Mouse (Mus musculus): ENCODE results near the gene Slc37a1. TPM values are rescaled to one million over a fixed set of nuclear protein-coding genes. Genes with fewer than 3 reads are reported as not detected.

The Slc37a1 gene
- total and polyA plus RNA-seq, 3 experiments: 1.9 to 6.6 (median 2.2) TPM

DNA sequence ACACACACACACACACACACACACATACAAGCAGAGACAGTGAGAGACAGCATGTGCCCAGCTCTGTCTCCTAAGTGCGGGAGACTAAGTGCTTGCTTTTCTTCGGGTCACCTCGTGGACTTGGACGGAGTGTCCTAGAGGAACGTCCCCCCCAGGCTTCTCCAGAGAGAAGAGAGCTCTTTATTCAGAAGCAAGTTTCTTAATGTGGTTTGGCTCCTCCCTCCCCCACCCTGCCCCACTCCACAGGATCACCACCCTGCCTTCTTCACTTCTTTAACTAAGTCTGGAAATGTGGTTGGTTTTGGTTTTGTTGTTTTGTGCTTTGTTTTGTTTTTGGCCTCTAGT, 19.2 kb downstream of the Slc37a1 start:
- Histone ChIP-seq H3K4me3 (replicated peaks in 1 of 3; ENCODE audit: low read depth in 2 of 3, low read length in 2 of 3, poor library complexity in 1 of 3) (no peak overlapping the region), H3K79me2 (replicated peaks; ENCODE audit: control insufficient read depth, extremely low read depth, insufficient read depth, poor library complexity, severe bottlenecking) (no peaks in the 10 kb centered on the region), H3K27ac (ENCODE audit: insufficient read depth, low read depth) (no peak overlapping the region), H3K27me3 (replicated peaks) (peaks cover 9% of the 10 kb centered on the region), H3K36me3 (replicated peaks in 1 of 2; ENCODE audit: control insufficient read depth in 1 of 2, insufficient read depth in 1 of 2, low read length in 1 of 2) (no peaks in the 10 kb centered on the region), H3K4me2 (ENCODE audit: insufficient read depth, low read depth, poor library complexity, severe bottlenecking) (peak overlapping the region; percentile 21; the same call in 1 of the 2 replicates), H3K4me1 (ENCODE audit: control insufficient read depth in 1 of 2, insufficient read depth in 2 of 2) (peaks cover 15 to 33% of the 10 kb centered on the region in 2 experiments; a peak in 3 of 4 replicates), H3K9ac (ENCODE audit: insufficient read depth, low read depth) (no peak overlapping the region), H3K9me3 (replicated peaks; ENCODE audit: low read length) (no peaks in the 10 kb centered on the region)
- TF ChIP-seq E2F4 (IDR thresholded peaks at IDR 0.05; ENCODE audit: insufficient replicate concordance, low read depth, low read length) (no peak), JUND (conservative IDR thresholded peaks at IDR 0.05; ENCODE audit: low read depth, low read length) (no peak)
- no peak for DNase-seq (ENCODE audit: extremely low read depth)
- dilution Hi-C loops (cut with MboI; ENCODE audit: extremely low pct_ligation_motif_present, extremely low pct_unique_long_range_greater_than_20kb, low sequenced_read_pairs) (no loop called here), in situ Hi-C loops (cut with MboI; ENCODE audit: low pct_ligation_motif_present, low pct_unique_long_range_greater_than_20kb, low sequenced_read_pairs) (no loop called here)

DNA sequence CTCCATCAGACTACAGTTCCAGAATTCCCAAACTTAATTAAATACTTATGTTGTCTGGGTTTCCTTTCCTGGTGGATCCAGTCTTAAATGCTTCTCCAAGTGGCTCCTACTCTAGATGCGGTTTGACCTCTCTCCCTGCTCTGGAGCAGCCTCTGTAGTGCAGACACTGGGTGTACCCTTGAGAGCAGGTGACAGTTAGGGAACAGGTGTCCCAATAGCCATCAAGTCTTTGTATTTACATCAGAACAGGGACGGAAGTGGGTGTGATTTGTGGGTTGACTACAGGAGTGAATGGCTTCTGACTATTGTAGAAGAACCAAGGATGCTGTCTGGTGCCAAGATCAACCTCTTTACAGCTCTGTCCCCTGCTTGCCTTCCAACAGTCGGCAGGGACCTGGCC, 21.2 kb downstream of the Slc37a1 start:
- dilution Hi-C loops (cut with MboI; ENCODE audit: extremely low pct_ligation_motif_present, extremely low pct_unique_long_range_greater_than_20kb, low sequenced_read_pairs): no loop called here
- no peaks in the 10 kb centered on the region for H3K79me2 ChIP-seq (replicated peaks; ENCODE audit: control insufficient read depth, extremely low read depth, insufficient read depth, poor library complexity, severe bottlenecking)
- no peak overlapping the region for H3K4me2 ChIP-seq (ENCODE audit: insufficient read depth, low read depth, poor library complexity, severe bottlenecking)
- H3K36me3 ChIP-seq (replicated peaks in 1 of 2; ENCODE audit: control insufficient read depth in 1 of 2, insufficient read depth in 1 of 2, low read length in 1 of 2): no peaks in the 10 kb centered on the region
- no peaks in the 10 kb centered on the region for H3K9me3 ChIP-seq (replicated peaks; ENCODE audit: low read length)
- TF ChIP-seq CTCF (conservative IDR thresholded peaks at IDR 0.05 in 1 of 2, IDR thresholded peaks at IDR 0.05 in 1 of 2; ENCODE audit: low read depth in 2 of 2, low read length in 2 of 2) (no peak), MXI1 (IDR thresholded peaks at IDR 0.05; ENCODE audit: low read depth, low read length) (no peak), RAD21 (IDR thresholded peaks at IDR 0.05; ENCODE audit: low read depth, low read length) (no peak), MAZ (IDR thresholded peaks at IDR 0.05; ENCODE audit: low read depth, low read length) (no peak), CHD1 (IDR thresholded peaks at IDR 0.05; ENCODE audit: low read depth, low read length) (no peak), ZKSCAN1 (IDR thresholded peaks at IDR 0.05; ENCODE audit: borderline replicate concordance, low read depth, low read length) (no peak), ETS1 (conservative IDR thresholded peaks at IDR 0.05; ENCODE audit: low read depth, low read length) (no peak), SMC3 (IDR thresholded peaks at IDR 0.05; ENCODE audit: low read depth, low read length) (no peak), ZNF384 (IDR thresholded peaks at IDR 0.05; ENCODE audit: low read depth, low read length) (no peak), MEF2A (IDR thresholded peaks at IDR 0.05; ENCODE audit: borderline replicate concordance, low read depth, low read length) (no peak)
- in situ Hi-C loops (cut with MboI; ENCODE audit: low pct_ligation_motif_present, low pct_unique_long_range_greater_than_20kb, low sequenced_read_pairs): no loop called here
- peaks cover 7% of the 10 kb centered on the region for H3K27me3 ChIP-seq (replicated peaks)
- H3K27ac ChIP-seq (ENCODE audit: insufficient read depth, low read depth): no peak overlapping the region
- DNase-seq (ENCODE audit: extremely low read depth): no peak
- no peak overlapping the region for H3K4me3 ChIP-seq (replicated peaks in 1 of 3; ENCODE audit: low read depth in 2 of 3, low read length in 2 of 3, poor library complexity in 1 of 3)
- H3K4me1 ChIP-seq (ENCODE audit: control insufficient read depth in 1 of 2, insufficient read depth in 2 of 2): peaks cover 13 to 25% of the 10 kb centered on the region in 2 experiments; a peak in 3 of 4 replicates
- H3K9ac ChIP-seq (ENCODE audit: insufficient read depth, low read depth): no peak overlapping the region

DNA sequence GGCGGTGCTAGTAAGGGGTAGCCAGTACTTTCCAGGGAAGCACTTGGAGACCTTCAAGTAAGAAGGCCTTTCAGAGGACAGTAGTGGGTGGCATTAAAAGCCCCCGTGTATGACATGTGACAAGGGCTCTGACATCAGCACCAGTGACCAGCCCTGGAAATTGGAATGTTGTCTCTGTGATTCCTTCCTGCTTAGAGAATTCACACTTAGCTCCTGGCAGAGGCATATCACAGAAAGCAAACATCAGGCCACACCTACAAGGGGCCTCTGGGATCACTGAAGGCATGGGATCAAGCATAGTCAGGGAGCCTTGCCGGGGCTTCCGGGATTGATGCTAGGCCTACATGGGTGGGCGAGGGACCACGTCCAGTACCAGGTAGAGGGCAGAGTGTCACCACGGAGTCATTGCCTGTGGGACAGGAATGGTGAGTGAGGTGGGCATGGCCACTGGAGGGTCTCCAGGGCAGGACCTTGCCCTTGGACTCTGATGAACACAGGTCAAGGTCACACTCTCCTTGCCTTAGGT, 21.8 kb downstream of the Slc37a1 start:
- TF ChIP-seq MYC (IDR thresholded peaks at IDR 0.05; ENCODE audit: low read depth, low read length) (no peak), UBTF (IDR thresholded peaks at IDR 0.05; ENCODE audit: low read depth, low read length) (no peak), USF1 (IDR thresholded peaks at IDR 0.05; ENCODE audit: low read depth, low read length) (no peak), MEF2A (IDR thresholded peaks at IDR 0.05; ENCODE audit: borderline replicate concordance, low read depth, low read length) (no peak), HCFC1 (IDR thresholded peaks at IDR 0.05; ENCODE audit: low read depth, low read length) (no peak), POLR2AphosphoS2 (IDR thresholded peaks at IDR 0.05; ENCODE audit: low read depth, low read length) (no peak), RCOR1 (conservative IDR thresholded peaks at IDR 0.05; ENCODE audit: low read depth, low read length) (no peak), MAFK (IDR thresholded peaks at IDR 0.05; ENCODE audit: insufficient replicate concordance, low read length) (no peak), E2F4 (IDR thresholded peaks at IDR 0.05; ENCODE audit: insufficient replicate concordance, low read depth, low read length) (no peak), CTCF (conservative IDR thresholded peaks at IDR 0.05 in 1 of 2, IDR thresholded peaks at IDR 0.05 in 1 of 2; ENCODE audit: low read depth in 2 of 2, low read length in 2 of 2) (no peak), CHD1 (IDR thresholded peaks at IDR 0.05; ENCODE audit: low read depth, low read length) (no peak), ELF1 (IDR thresholded peaks at IDR 0.05; ENCODE audit: low read depth, low read length) (no peak), MAZ (IDR thresholded peaks at IDR 0.05; ENCODE audit: low read depth, low read length) (no peak), MAX (IDR thresholded peaks at IDR 0.05; ENCODE audit: low read length) (no peak), USF2 (conservative IDR thresholded peaks at IDR 0.05; ENCODE audit: low read depth, low read length) (no peak)
- in situ Hi-C loops (cut with MboI; ENCODE audit: low pct_ligation_motif_present, low pct_unique_long_range_greater_than_20kb, low sequenced_read_pairs) (no loop called here), dilution Hi-C loops (cut with MboI; ENCODE audit: extremely low pct_ligation_motif_present, extremely low pct_unique_long_range_greater_than_20kb, low sequenced_read_pairs) (no loop called here)
- DNase-seq (ENCODE audit: extremely low read depth): no peak
- no peak overlapping the region for H3K9ac ChIP-seq (ENCODE audit: insufficient read depth, low read depth)
- no peak overlapping the region for H3K4me2 ChIP-seq (ENCODE audit: insufficient read depth, low read depth, poor library complexity, severe bottlenecking)
- H3K79me2 ChIP-seq (replicated peaks; ENCODE audit: control insufficient read depth, extremely low read depth, insufficient read depth, poor library complexity, severe bottlenecking): no peaks in the 10 kb centered on the region
- peaks cover 4% of the 10 kb centered on the region for H3K27me3 ChIP-seq (replicated peaks)
- no peak overlapping the region for H3K4me3 ChIP-seq (replicated peaks in 1 of 3; ENCODE audit: low read depth in 2 of 3, low read length in 2 of 3, poor library complexity in 1 of 3)
- H3K9me3 ChIP-seq (replicated peaks; ENCODE audit: low read length): no peaks in the 10 kb centered on the region
- no peaks in the 10 kb centered on the region for H3K36me3 ChIP-seq (replicated peaks in 1 of 2; ENCODE audit: control insufficient read depth in 1 of 2, insufficient read depth in 1 of 2, low read length in 1 of 2)
- H3K4me1 ChIP-seq (ENCODE audit: control insufficient read depth in 1 of 2, insufficient read depth in 2 of 2): peaks cover 13 to 25% of the 10 kb centered on the region in 2 experiments; a peak in 3 of 4 replicates
- H3K27ac ChIP-seq (ENCODE audit: insufficient read depth, low read depth): no peak overlapping the region
